Mouse (Mus musculus) spleen, adult 2 months (tissue): ENCODE measurements around the gene Vmn1r177.

Experiments
- CTCF ChIP-seq: fragments of 200-500 bp; IDR thresholded peaks from 2 replicates; pipeline ENCODE4 v1.5.1; 2011; ENCODE audit warnings: mild to moderate bottlenecking, inconsistent platforms; ENCODE audit not compliant: insufficient read depth, insufficient read length, insufficient replicate concordance; ENCODE audit errors: extremely low read depth
- POLR2A ChIP-seq: fragments of 200-500 bp; IDR thresholded peaks from 2 replicates; pipeline ENCODE4 v1.6.1; 2011; ENCODE audit warnings: low read depth, low read length, inconsistent platforms

- no peak for TF ChIP-seq CTCF
- TF ChIP-seq POLR2A = no peak
These were observed 25.5 kb upstream of the Vmn1r177 start, which contains the start of gene Vmn1r178 for GRCm38 (mm10) chr7:23891709-23892108.
